Mouse (Mus musculus): ENCODE results near the gene Vmn2r77. TPM values are rescaled to one million over a fixed set of nuclear protein-coding genes. Genes with fewer than 3 reads are reported as not detected.
"Not testable (repeated sequence)": the region's sequence is repeated elsewhere in the genome, so short reads cannot be mapped to it uniquely, and the experiment has no call there.

Gene Vmn2r77
- not detected in 2 replicates for total RNA-seq (2021)
- long read RNA-seq, experiment 1 = 0 reads
- long read RNA-seq, experiment 2 = 0 reads

DNA sequence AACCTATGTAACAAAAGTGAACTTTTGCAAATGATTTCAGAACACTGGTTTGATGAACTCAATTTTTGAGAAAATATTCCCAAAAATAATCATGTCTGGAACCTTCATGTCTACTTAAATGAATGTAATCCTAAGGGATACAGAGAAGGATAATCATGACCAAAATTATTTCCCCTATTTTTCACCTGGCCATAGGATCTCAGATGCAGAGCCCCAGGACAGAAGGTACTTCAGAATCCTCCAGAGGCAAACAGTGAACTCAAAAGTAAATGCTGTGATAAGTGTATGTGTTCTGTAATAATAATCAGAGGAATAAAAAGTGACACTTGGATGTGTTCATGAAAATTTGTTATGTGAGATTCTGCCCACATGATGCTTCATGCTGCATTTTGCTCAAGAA lies at the start of gene Vmn2r77:
Gene Vmn2r77 (plus strand): TSS at position 301 of the 400 bp plus-strand sequence.
- DNase-seq = no peak

DNA sequence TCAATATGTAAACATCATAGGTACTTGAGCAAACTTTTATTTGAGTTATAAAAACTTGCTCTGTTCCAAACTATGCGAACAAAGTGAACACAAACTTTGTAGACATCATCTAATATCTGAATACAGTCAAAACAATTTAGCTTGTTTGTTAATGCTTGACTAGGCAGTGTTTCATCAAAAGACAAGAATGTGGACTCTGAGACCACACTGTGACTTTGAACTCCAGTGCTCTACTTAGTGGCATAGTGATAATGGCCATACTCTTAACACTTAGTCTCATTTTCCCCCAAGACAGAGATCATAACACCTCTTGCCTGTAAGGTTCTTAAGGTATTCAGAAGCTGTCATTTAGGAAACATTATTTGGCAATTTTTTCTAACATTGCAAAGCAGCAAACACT lies 34.1 kb upstream of the Vmn2r77 start:
- DNase-seq = no peak

GRCm38 (mm10) chr7:86764628-86765027 lies 30.2 kb upstream of the Vmn2r77 start:
- no peak for DNase-seq

GRCm38 (mm10) chr7:86771621-86772020 lies 23.2 kb upstream of the Vmn2r77 start:
- DNase-seq = no peak

DNA sequence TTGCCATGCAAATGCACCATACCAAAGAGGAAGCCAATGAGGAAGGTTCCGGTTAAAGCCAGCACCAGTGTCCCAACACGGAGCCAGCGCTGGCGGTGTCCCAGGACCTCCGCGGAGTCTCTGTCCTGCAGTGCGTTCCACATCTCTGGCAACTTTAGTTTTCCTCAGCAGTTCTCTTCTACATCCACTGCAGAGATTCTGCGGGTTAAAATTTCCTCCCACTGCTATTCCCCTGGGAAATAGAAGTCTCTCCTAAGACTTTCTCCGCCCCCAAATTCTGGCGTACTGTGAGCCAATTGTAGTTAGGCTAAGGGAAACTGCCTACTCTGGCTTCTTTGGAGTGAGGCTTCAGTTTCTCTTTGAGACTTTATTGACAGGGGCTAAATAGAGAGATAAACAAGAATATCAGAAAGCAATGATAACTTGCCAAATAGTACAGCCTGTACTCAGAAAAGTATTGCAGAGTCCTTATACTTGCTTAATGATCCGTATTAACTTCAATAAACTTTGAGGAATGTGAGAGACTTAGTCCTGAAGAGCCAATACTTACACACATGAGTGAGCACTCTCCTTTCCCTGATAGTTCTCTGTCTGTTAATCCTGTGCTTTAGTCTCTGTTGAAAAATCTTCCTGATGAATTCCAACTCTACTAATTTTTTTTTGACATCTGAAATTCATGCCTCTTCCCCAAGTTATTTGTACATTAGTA lies 19.1 kb upstream of the Vmn2r77 start, which contains the start of gene Folh1:
Gene Folh1 (minus strand): TSS at position 327 of the 709 bp plus-strand sequence.
- DNase-seq = peak; percentile 6

- not testable (repeated sequence) for DNase-seq
Observed at GRCm38 (mm10) chr7:86815241-86815640, 20.4 kb downstream of the Vmn2r77 start.

DNA sequence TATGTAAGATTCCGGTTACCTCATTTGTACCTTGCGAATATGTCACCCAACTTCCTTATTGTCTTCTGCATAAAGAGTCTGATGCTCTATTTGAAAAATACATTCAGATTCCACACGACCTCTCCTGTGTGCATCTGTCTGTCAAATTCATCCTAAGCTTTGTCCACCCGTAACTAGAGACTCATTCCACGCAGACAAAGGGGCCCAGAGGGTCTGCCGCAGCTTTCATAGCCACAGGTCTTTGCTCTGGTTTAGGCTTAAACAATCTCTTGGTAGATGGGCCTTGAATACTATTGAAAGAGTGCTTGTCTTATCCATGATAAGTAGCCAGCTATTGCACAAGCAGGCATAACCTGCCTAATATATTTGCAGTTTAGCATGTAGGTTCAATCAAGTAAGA lies 20.9 kb downstream of the Vmn2r77 start:
- DNase-seq = not testable (repeated sequence)

DNA sequence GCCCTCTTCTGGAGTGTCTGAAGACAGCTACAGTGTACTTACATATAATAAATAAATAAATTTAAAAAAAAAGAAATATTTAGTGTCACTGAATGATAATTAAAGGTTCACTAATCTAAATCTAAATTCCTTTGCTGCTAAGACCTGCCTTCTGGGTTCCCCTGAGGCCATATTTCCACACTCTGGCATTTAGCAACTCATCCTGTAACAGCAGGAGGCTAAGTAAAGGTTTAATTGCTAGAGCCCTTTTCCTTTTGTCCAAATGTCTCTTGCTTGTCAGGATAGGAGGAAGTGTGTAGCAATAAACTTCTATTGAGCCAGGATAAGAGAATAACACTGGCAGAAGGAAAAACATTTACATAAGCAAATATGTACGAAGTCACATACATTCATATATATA lies 21.6 kb downstream of the Vmn2r77 start:
- no peak for DNase-seq

Other genes starting within 250 kb of the Vmn2r77 start
- gene Olfr295, start 211.2 kb upstream of the Vmn2r77 start, total RNA-seq (2021) = not detected in 2 replicates
- not detected in 2 replicates for gene Olfr294, start 178.4 kb upstream of the Vmn2r77 start, total RNA-seq (2021)
- not detected in 2 replicates for gene Olfr293, start 146.0 kb upstream of the Vmn2r77 start, total RNA-seq (2021)
- not detected in 2 replicates for gene Olfr292, start 106.7 kb upstream of the Vmn2r77 start, total RNA-seq (2021)
- 0.82 and 0.86 TPM in 2 replicates for gene Folh1, start 19.1 kb upstream of the Vmn2r77 start, total RNA-seq (2021)
- not detected in 2 replicates for gene Vmn2r78, start 120.1 kb downstream of the Vmn2r77 start, total RNA-seq (2021)
- gene Vmn2r79, start 201.1 kb downstream of the Vmn2r77 start, total RNA-seq (2021) = not detected in 2 replicates

Data from adrenal gland, postnatal 14 days (tissue).